Mouse (Mus musculus): ENCODE data around the gene Ap3d1. TPM values are rescaled to one million over a fixed set of nuclear protein-coding genes. Genes with fewer than 3 reads are reported as not detected.

Ap3d1 gene
- polyA plus RNA-seq, 1 experiment from 2014 or later, result 69.3 TPM

GRCm38 (mm10) chr10:80763502-80763901, 21.4 kb upstream of the Ap3d1 start:
- no peak overlapping the region for H3K4me3 ChIP-seq (ENCODE audit: low read depth, low read length)
- WGBS, result 94% methylated on average over 2 of the region's 2 CpGs
- DNase-seq (ENCODE audit: low spot score) (no peak), ATAC-seq (ENCODE audit: insufficient read depth, low FRiP score, low TSS enrichment) (no peak)
- peaks cover 14% of the 10 kb centered on the region for H3K36me3 ChIP-seq (ENCODE audit: control insufficient read depth, insufficient read depth, low read length)
- H3K4me1 ChIP-seq (ENCODE audit: control insufficient read depth, insufficient read depth, low read length), result peaks cover 2% of the 10 kb centered on the region; the same call in 1 of the 2 replicates
- no peak overlapping the region for H3K4me2 ChIP-seq (ENCODE audit: low read depth)
- no peak overlapping the region for H3K27ac ChIP-seq (ENCODE audit: low read depth, low read length)
- no peaks in the 10 kb centered on the region for H3K9me3 ChIP-seq (ENCODE audit: control insufficient read depth, low read length)
- H3K9ac ChIP-seq (ENCODE audit: low read length), result no peak overlapping the region
- H3K27me3 ChIP-seq (ENCODE audit: control insufficient read depth, insufficient read depth, low read length), result no peaks in the 10 kb centered on the region

- ATAC-seq (ENCODE audit: insufficient read depth, low FRiP score, low TSS enrichment) (no peak), DNase-seq (ENCODE audit: low spot score) (no peak)
- Histone ChIP-seq H3K27me3 (ENCODE audit: control insufficient read depth, insufficient read depth, low read length) (no peaks in the 10 kb centered on the region), H3K27ac (ENCODE audit: low read depth, low read length) (no peak overlapping the region), H3K4me1 (ENCODE audit: control insufficient read depth, insufficient read depth, low read length) (peaks cover 11% of the 10 kb centered on the region), H3K9ac (ENCODE audit: low read length) (no peak overlapping the region), H3K36me3 (ENCODE audit: control insufficient read depth, insufficient read depth, low read length) (peaks cover 4% of the 10 kb centered on the region), H3K4me3 (ENCODE audit: low read depth, low read length) (no peak overlapping the region), H3K9me3 (ENCODE audit: control insufficient read depth, low read length) (no peaks in the 10 kb centered on the region), H3K4me2 (ENCODE audit: low read depth) (no peak overlapping the region)
- WGBS, result 73% methylated on average over 3 of the region's 3 CpGs
Observed at GRCm38 (mm10) chr10:80761821-80762220, 19.8 kb upstream of the Ap3d1 start.

DNA sequence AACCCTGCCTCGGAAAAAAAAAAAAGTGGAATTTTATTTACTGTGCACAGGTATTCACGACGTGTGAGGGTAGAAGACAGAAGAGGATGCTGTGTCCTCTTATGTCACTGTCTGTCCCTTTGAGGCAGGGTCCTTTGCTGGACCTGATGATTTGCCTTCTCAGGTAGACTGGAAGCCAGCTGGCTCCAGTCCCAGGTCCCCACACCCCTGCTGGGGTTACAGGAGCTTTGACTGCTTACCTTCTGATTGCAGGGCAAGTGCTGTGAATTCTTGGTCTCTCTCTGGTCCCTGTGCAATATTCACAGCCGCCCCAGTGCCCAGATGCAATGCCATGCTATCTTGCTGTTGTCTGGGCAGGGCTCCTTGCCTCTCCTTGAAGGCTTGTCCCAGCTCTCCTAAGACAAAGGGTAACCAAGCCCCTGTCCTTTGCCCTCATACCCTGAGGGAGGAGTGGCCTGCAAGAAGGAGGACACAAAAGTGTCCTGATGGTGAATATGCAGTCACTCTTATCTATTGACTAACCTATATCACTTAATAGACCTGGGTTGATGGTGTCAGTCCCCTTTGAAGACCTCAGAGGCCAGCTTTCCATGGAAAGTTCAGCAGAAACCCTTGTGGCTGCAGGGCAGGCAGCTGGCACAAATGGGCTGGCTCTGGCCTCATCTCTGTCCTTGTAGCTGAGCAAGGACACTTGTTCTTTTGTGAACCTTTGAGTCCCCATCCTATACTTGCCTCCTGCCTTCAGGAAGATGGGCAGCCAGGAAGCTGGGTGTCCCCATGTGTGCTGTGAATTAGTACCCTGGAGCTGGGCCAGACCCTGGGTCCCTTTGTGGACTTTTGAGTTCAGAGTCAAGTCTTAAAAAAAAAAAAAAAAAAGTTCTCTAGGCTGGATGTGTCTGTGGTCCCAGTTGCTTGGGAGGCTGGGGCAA, 18.8 kb upstream of the Ap3d1 start:
- H3K27me3 ChIP-seq (ENCODE audit: control insufficient read depth, insufficient read depth, low read length), result no peaks in the 10 kb centered on the region
- no peak overlapping the region for H3K27ac ChIP-seq (ENCODE audit: low read depth, low read length)
- H3K9ac ChIP-seq (ENCODE audit: low read length), result no peak overlapping the region
- H3K36me3 ChIP-seq (ENCODE audit: control insufficient read depth, insufficient read depth, low read length), result no peaks in the 10 kb centered on the region
- ATAC-seq (ENCODE audit: insufficient read depth, low FRiP score, low TSS enrichment) (no peak), DNase-seq (ENCODE audit: low spot score) (no peak)
- no peaks in the 10 kb centered on the region for H3K9me3 ChIP-seq (ENCODE audit: control insufficient read depth, low read length)
- peaks cover 21% of the 10 kb centered on the region for H3K4me1 ChIP-seq (ENCODE audit: control insufficient read depth, insufficient read depth, low read length)
- H3K4me2 ChIP-seq (ENCODE audit: low read depth), result no peak overlapping the region
- H3K4me3 ChIP-seq (ENCODE audit: low read depth, low read length), result no peak overlapping the region
- WGBS, result 87% methylated on average over 4 of the region's 4 CpGs

DNA sequence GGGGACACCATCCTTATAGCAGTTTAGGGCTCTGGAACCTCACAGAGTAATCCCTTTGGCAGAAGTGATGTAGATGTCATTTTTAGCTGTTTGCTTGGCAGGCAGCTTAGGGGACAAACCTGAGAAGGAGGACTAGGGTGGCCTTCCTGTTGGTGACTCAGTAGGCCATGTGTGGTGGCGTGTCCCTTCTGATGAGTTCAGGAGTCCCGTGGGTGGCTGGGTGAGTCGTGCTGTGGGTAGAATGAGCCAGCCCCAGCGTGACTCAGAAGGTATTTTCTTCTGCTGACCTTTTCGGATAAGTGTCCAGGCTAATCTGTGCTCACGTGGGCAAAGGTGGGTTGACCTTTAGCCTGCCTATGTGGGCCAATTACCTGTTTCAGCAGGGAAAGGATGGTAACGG, 16.6 kb upstream of the Ap3d1 start:
- H3K9me3 ChIP-seq (ENCODE audit: control insufficient read depth, low read length), result no peaks in the 10 kb centered on the region
- no peak overlapping the region for H3K4me2 ChIP-seq (ENCODE audit: low read depth)
- no peak overlapping the region for H3K9ac ChIP-seq (ENCODE audit: low read length)
- no peak overlapping the region for H3K27ac ChIP-seq (ENCODE audit: low read depth, low read length)
- no peaks in the 10 kb centered on the region for H3K27me3 ChIP-seq (ENCODE audit: control insufficient read depth, insufficient read depth, low read length)
- ATAC-seq (ENCODE audit: insufficient read depth, low FRiP score, low TSS enrichment) (no peak), DNase-seq (ENCODE audit: low spot score) (no peak)
- H3K4me1 ChIP-seq (ENCODE audit: control insufficient read depth, insufficient read depth, low read length), result peaks cover 23% of the 10 kb centered on the region
- no peaks in the 10 kb centered on the region for H3K36me3 ChIP-seq (ENCODE audit: control insufficient read depth, insufficient read depth, low read length)
- 81% methylated on average over 7 of the region's 7 CpGs for WGBS
- no peak overlapping the region for H3K4me3 ChIP-seq (ENCODE audit: low read depth, low read length)

DNA sequence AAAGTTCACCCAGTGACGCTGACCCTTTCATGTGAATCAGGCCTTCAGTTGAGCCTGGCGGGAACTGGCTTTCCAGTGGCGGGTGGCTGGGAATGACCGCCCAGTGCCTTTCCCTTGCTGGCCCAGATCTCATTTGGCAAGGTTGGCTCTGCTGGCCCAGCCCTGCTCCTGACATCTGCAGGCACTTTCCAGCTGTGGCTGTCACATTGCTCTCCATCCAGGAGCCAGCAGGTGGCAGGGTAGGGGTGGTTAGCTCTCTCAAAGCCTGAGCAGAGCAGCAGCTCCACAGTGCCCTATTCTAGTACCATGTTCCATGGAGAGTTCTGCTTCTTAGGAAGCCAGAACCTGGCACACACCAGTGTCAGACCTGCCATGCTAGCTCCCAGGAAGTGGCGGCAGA, 15.7 kb upstream of the Ap3d1 start:
- H3K9me3 ChIP-seq (ENCODE audit: control insufficient read depth, low read length), result no peaks in the 10 kb centered on the region
- no peak overlapping the region for H3K27ac ChIP-seq (ENCODE audit: low read depth, low read length)
- H3K9ac ChIP-seq (ENCODE audit: low read length), result no peak overlapping the region
- WGBS, result 35% methylated on average over 5 of the region's 5 CpGs
- no peak overlapping the region for H3K4me2 ChIP-seq (ENCODE audit: low read depth)
- H3K4me1 ChIP-seq (ENCODE audit: control insufficient read depth, insufficient read depth, low read length), result peaks cover 23% of the 10 kb centered on the region
- H3K4me3 ChIP-seq (ENCODE audit: low read depth, low read length), result no peak overlapping the region
- DNase-seq (ENCODE audit: low spot score) (peak; percentile 58), ATAC-seq (ENCODE audit: insufficient read depth, low FRiP score, low TSS enrichment) (no peak)
- H3K36me3 ChIP-seq (ENCODE audit: control insufficient read depth, insufficient read depth, low read length), result no peaks in the 10 kb centered on the region
- no peaks in the 10 kb centered on the region for H3K27me3 ChIP-seq (ENCODE audit: control insufficient read depth, insufficient read depth, low read length)

- H3K9ac ChIP-seq (ENCODE audit: low read length), result peak overlapping the region; percentile 18; the same call in 1 of the 2 replicates
- peak overlapping the region; percentile 79; the same call in 1 of the 2 replicates for H3K4me2 ChIP-seq (ENCODE audit: low read depth)
- H3K9me3 ChIP-seq (ENCODE audit: control insufficient read depth, low read length), result no peaks in the 10 kb centered on the region
- H3K4me1 ChIP-seq (ENCODE audit: control insufficient read depth, insufficient read depth, low read length), result peaks cover 26% of the 10 kb centered on the region
- no peak overlapping the region for H3K27ac ChIP-seq (ENCODE audit: low read depth, low read length)
- H3K4me3 ChIP-seq (ENCODE audit: low read depth, low read length), result 0 out of 2 replicates have a peak overlapping the region, but pooled peaks have one; percentile 6
- H3K27me3 ChIP-seq (ENCODE audit: control insufficient read depth, insufficient read depth, low read length), result no peaks in the 10 kb centered on the region
- no peak for ATAC-seq (ENCODE audit: insufficient read depth, low FRiP score, low TSS enrichment)
- no peaks in the 10 kb centered on the region for H3K36me3 ChIP-seq (ENCODE audit: control insufficient read depth, insufficient read depth, low read length)
- DNase-seq (ENCODE audit: low spot score), result no peak
- 77% methylated on average over 4 of the region's 4 CpGs for WGBS
Observed at GRCm38 (mm10) chr10:80756967-80757366, 14.9 kb upstream of the Ap3d1 start.

GRCm38 (mm10) chr10:80756509-80756908, 14.4 kb upstream of the Ap3d1 start:
- WGBS, result 82% methylated on average over 2 of the region's 2 CpGs
- H3K27me3 ChIP-seq (ENCODE audit: control insufficient read depth, insufficient read depth, low read length), result no peaks in the 10 kb centered on the region
- H3K4me1 ChIP-seq (ENCODE audit: control insufficient read depth, insufficient read depth, low read length), result peaks cover 26% of the 10 kb centered on the region
- DNase-seq (ENCODE audit: low spot score), result no peak
- no peaks in the 10 kb centered on the region for H3K9me3 ChIP-seq (ENCODE audit: control insufficient read depth, low read length)
- peak overlapping the region; percentile 99 for H3K4me3 ChIP-seq (ENCODE audit: low read depth, low read length)
- H3K4me2 ChIP-seq (ENCODE audit: low read depth), result peak overlapping the region; percentile 79
- no peak for ATAC-seq (ENCODE audit: insufficient read depth, low FRiP score, low TSS enrichment)
- H3K36me3 ChIP-seq (ENCODE audit: control insufficient read depth, insufficient read depth, low read length), result no peaks in the 10 kb centered on the region
- H3K9ac ChIP-seq (ENCODE audit: low read length), result peak overlapping the region; percentile 98
- no peak overlapping the region for H3K27ac ChIP-seq (ENCODE audit: low read depth, low read length)

GRCm38 (mm10) chr10:80756099-80756498, 14.0 kb upstream of the Ap3d1 start:
- Histone ChIP-seq H3K4me1 (ENCODE audit: control insufficient read depth, insufficient read depth, low read length) (peaks cover 26% of the 10 kb centered on the region), H3K9ac (ENCODE audit: low read length) (peak overlapping the region; percentile 98), H3K4me3 (ENCODE audit: low read depth, low read length) (peak overlapping the region; percentile 99), H3K27me3 (ENCODE audit: control insufficient read depth, insufficient read depth, low read length) (no peaks in the 10 kb centered on the region), H3K9me3 (ENCODE audit: control insufficient read depth, low read length) (no peaks in the 10 kb centered on the region), H3K27ac (ENCODE audit: low read depth, low read length) (no peak overlapping the region), H3K4me2 (ENCODE audit: low read depth) (peak overlapping the region; percentile 79), H3K36me3 (ENCODE audit: control insufficient read depth, insufficient read depth, low read length) (no peaks in the 10 kb centered on the region)
- 37% methylated on average over 3 of the region's 3 CpGs for WGBS
- ATAC-seq (ENCODE audit: insufficient read depth, low FRiP score, low TSS enrichment) (no peak), DNase-seq (ENCODE audit: low spot score) (no peak)
